Mouse (Mus musculus): ENCODE data around the gene 9330182L06Rik. TPM values are rescaled to one million over a fixed set of nuclear protein-coding genes. Genes with fewer than 3 reads are reported as not detected.

Gene 9330182L06Rik
- polyA plus RNA-seq (2015; fragmentation: Nextera tagmentation; extraction: Ambion mirVana), result 0.15 and 0.19 TPM in 2 replicates

GRCm38 (mm10) chr5:9265586-9266279 is at the start of gene 9330182L06Rik:
9330182L06Rik (plus strand) TSS chr5:9266118.

MicroRNAs within 50 kb of the gene (microRNA counts, 519-probe panel; counts per million panel counts)
- microRNA mmu-miR-879, result 88.3 counts per million

Other genes with a start within 250 kb of the 9330182L06Rik start
- gene Tmem243, start 165.4 kb upstream of the 9330182L06Rik start, polyA plus RNA-seq (2015; fragmentation: Nextera tagmentation; extraction: Ambion mirVana), result 18.2 and 24.1 TPM in 2 replicates
- 13.0 and 16.5 TPM in 2 replicates for gene Dmtf1, start 104.3 kb upstream of the 9330182L06Rik start, polyA plus RNA-seq (2015; fragmentation: Nextera tagmentation; extraction: Ambion mirVana)

All from spleen, postnatal 0 days (tissue).